ENCODE assay signal across 12 mouse cellular contexts in genomic region chr2:65832738-65833395, GRCm38 (mm10). TPM values are rescaled to one million over a fixed set of nuclear protein-coding genes. Genes with fewer than 3 reads are reported as not detected.
DNase-seq lines count a peak whose midpoint lies in the region; TF ChIP-seq lines count a peak whose summit lies in the region.
"Had no signal": no experiment of that assay in that cellular context is flagged by ENCODE, and none has a peak within 500 bp of the region (broad histone marks: within the 10 kb centered on the region; RNA-seq: fewer than 3 reads in every experiment).

No protein-coding gene starts in this region.

- no peak for TF ChIP-seq CTCF in brain, embryonic 14.5 days (IDR thresholded peaks at IDR 0.05; ENCODE audit: borderline replicate concordance, extremely low read depth, insufficient read depth, insufficient read length)

- peak; percentile 32 to 49 for DNase-seq in frontal cortex, postnatal 36 days (ENCODE audit: low spot score in 2 of 2)
- DNase-seq in frontal cortex, postnatal 25 days (ENCODE audit: low spot score in 2 of 2): no peak
- DNase-seq in CD4-positive helper T cell, adult 2 months (ENCODE audit: low read depth, low spot score): peak; percentile 45
- DNase-seq in brain, embryonic 14.5 days (ENCODE audit: low read depth): peak; percentile 95
- DNase-seq in layer of hippocampus, adult 9-11 months: peak; percentile 71
- DNase-seq in lung, postnatal 14 days: no peak
- no peak for DNase-seq in c-Kit-positive CD71-positive TER-119-positive erythroid progenitor cells, embryonic 14.5 days (ENCODE audit: low spot score)
- no peak for DNase-seq in kidney, postnatal 36 days
- DNase-seq: cerebellum, postnatal 25 days; gastrocnemius, postnatal 36 days; lung, adult 2 months; thymus, postnatal 14 days had no signal

- TF ChIP-seq POLR2A in brain, embryonic 14.5 days (IDR thresholded peaks at IDR 0.05; ENCODE audit: borderline replicate concordance, extremely low read depth, insufficient read depth, insufficient read length, poor library complexity, severe bottlenecking): no peak

RNA-seq across cellular contexts. Expression of gene Csrnp3, which starts 12.7 kb away (rescaled TPM):
- 28.6 and 43.7 TPM in 2 replicates for polyA plus RNA-seq in brain, embryonic 14.5 days (2012; rRNA removed)

Comparison
In these comparisons a context has a peak if more than half of its experiments do, and no peak if none do; other contexts are left out.
1. DNase-seq: peak in frontal cortex, postnatal 36 days (2 of 2), CD4-positive helper T cell, adult 2 months (single experiment), brain, embryonic 14.5 days (single experiment) and layer of hippocampus, adult 9-11 months (single experiment); none in frontal cortex, postnatal 25 days (0 of 2), lung, postnatal 14 days (single experiment), c-Kit-positive CD71-positive TER-119-positive erythroid progenitor cells, embryonic 14.5 days (single experiment) and kidney, postnatal 36 days (0 of 2).